Comparison of ENCODE assay signal across 9 mouse cellular contexts in the genomic region with DNA sequence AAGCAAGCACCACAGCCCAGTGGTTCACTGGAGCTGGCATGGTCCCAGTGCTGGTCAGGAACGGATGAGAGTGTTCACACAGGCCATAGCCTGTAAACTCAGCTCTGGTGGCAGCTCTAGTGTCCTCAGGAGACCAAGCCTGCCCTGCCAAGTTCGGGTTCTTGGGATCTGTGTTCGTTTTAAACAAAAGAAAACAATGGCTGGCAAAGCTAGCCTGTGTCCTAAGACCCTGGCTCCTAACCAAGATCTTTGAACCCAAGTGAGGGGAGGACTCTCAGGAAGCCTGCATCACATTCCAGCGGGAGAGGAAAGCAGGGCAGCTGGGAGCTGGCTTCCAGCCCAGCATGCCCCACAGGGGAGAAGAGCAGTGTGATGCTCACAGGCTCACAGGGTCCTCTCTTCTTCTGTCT. TPM values are rescaled to one million over a fixed set of nuclear protein-coding genes. Genes with fewer than 3 reads are reported as not detected.
DNase-seq lines count a peak whose midpoint lies in the region; ATAC-seq and TF ChIP-seq lines count a peak whose summit lies in the region.
"Had no signal": no experiment of that assay in that cellular context is flagged by ENCODE, and none has a peak within 500 bp of the region (broad histone marks: within the 10 kb centered on the region; RNA-seq: fewer than 3 reads in every experiment).

No protein-coding gene starts in this region.

- no peak overlapping the region for H3K4me3 ChIP-seq in layer of hippocampus, adult 2 months
- H3K4me3 ChIP-seq in forebrain, embryonic 16.5 days (replicated peaks; ENCODE audit: low read length), result no peak overlapping the region
- no peak overlapping the region for H3K4me3 ChIP-seq in hindbrain, embryonic 16.5 days (ENCODE audit: low read length)
- no peak overlapping the region for H3K4me3 ChIP-seq in lung, postnatal 0 days (ENCODE audit: low read depth, low read length)

- H3K4me1 ChIP-seq in forebrain, embryonic 16.5 days (replicated peaks; ENCODE audit: control insufficient read depth, insufficient read depth, low read length), result peaks cover 31% of the 10 kb centered on the region
- H3K4me1 ChIP-seq in hindbrain, embryonic 16.5 days (ENCODE audit: control insufficient read depth, insufficient read depth, low read depth, low read length), result peaks cover 16% of the 10 kb centered on the region
- H3K4me1 ChIP-seq in lung, postnatal 0 days (ENCODE audit: insufficient read depth, low read depth, low read length), result no peaks in the 10 kb centered on the region

- peak; percentile 88 for TF ChIP-seq EP300 in lung, postnatal 0 days (IDR thresholded peaks at IDR 0.05)

- H3K4me2 ChIP-seq in forebrain, embryonic 16.5 days (ENCODE audit: low read length), result no peak overlapping the region
- H3K4me2 ChIP-seq in hindbrain, embryonic 16.5 days (ENCODE audit: low read length), result no peak overlapping the region
- no peak overlapping the region for H3K4me2 ChIP-seq in lung, postnatal 0 days (replicated peaks; ENCODE audit: low read depth, low read length)

- H3K36me3 ChIP-seq in forebrain, embryonic 16.5 days (ENCODE audit: control insufficient read depth, insufficient read depth), result no peaks in the 10 kb centered on the region
- H3K36me3 ChIP-seq in hindbrain, embryonic 16.5 days (ENCODE audit: control insufficient read depth, insufficient read depth, low read length), result no peaks in the 10 kb centered on the region
- no peaks in the 10 kb centered on the region for H3K36me3 ChIP-seq in lung, postnatal 0 days (ENCODE audit: insufficient read depth, low read length)

- ATAC-seq in forebrain, embryonic 16.5 days, result no peak
- peak; percentile 55 for ATAC-seq in hindbrain, embryonic 16.5 days
- peak; percentile 86 for ATAC-seq in lung, postnatal 0 days

- no peaks in the 10 kb centered on the region for H3K9me3 ChIP-seq in forebrain, embryonic 16.5 days (ENCODE audit: control insufficient read depth, low read length)
- no peaks in the 10 kb centered on the region for H3K9me3 ChIP-seq in hindbrain, embryonic 16.5 days (ENCODE audit: control insufficient read depth, low read length)
- no peaks in the 10 kb centered on the region for H3K9me3 ChIP-seq in lung, postnatal 0 days (ENCODE audit: low read length)

- H3K27me3 ChIP-seq in forebrain, embryonic 16.5 days (replicated peaks; ENCODE audit: control insufficient read depth, insufficient read depth, low read length), result no peaks in the 10 kb centered on the region
- H3K27me3 ChIP-seq in hindbrain, embryonic 16.5 days (replicated peaks; ENCODE audit: control insufficient read depth, insufficient read depth, low read length), result no peaks in the 10 kb centered on the region
- no peaks in the 10 kb centered on the region for H3K27me3 ChIP-seq in lung, postnatal 0 days (replicated peaks; ENCODE audit: insufficient read depth, low read length)

- peak in 1 of 2 experiments; percentile 29 for DNase-seq in layer of hippocampus, adult 2 months (ENCODE audit: low spot score in 2 of 2)
- no peak for DNase-seq in layer of hippocampus, postnatal 25 days (ENCODE audit: extremely low spot score in 1 of 2, low spot score in 1 of 2)
- DNase-seq in adrenal gland, postnatal 36 days, result peak; percentile 66 to 79
- peak; percentile 89 for DNase-seq in lung, postnatal 0 days (ENCODE audit: low spot score)
- peak; percentile 77 for DNase-seq in testis, postnatal 10 days (ENCODE audit: low spot score)
- DNase-seq in thymus, postnatal 0 days (ENCODE audit: low spot score), result no peak

- H3K27ac ChIP-seq in layer of hippocampus, adult 2 months, result peak overlapping the region; percentile 58
- H3K27ac ChIP-seq in forebrain, embryonic 16.5 days (ENCODE audit: low read length), result peak overlapping the region; percentile 44
- H3K27ac ChIP-seq in hindbrain, embryonic 16.5 days (ENCODE audit: low read depth, low read length), result peak overlapping the region; percentile 71; the same call in 1 of the 2 replicates
- peak overlapping the region; percentile 34; the same call in 1 of the 2 replicates for H3K27ac ChIP-seq in lung, postnatal 0 days (ENCODE audit: low read length)

- TF ChIP-seq CTCF in layer of hippocampus, adult 2 months (conservative IDR thresholded peaks at IDR 0.05), result no peak
- TF ChIP-seq CTCF in lung, postnatal 0 days (IDR thresholded peaks at IDR 0.05), result no peak

- 6% methylated on average over 4 of the region's 4 CpGs for WGBS in forebrain, embryonic 16.5 days
- 16% methylated on average over 4 of the region's 4 CpGs for WGBS in hindbrain, embryonic 16.5 days
- 8% methylated on average over 4 of the region's 4 CpGs for WGBS in lung, postnatal 0 days

- H3K9ac ChIP-seq in forebrain, embryonic 16.5 days (replicated peaks; ENCODE audit: low read depth, low read length), result peak overlapping the region; percentile 22; the same call in 1 of the 2 replicates
- H3K9ac ChIP-seq in hindbrain, embryonic 16.5 days (ENCODE audit: low read depth, low read length), result peak overlapping the region; percentile 11; the same call in 1 of the 2 replicates
- H3K9ac ChIP-seq in lung, postnatal 0 days (replicated peaks; ENCODE audit: low read depth), result no peak overlapping the region

RNA-seq across cellular contexts. Expression of gene Lrrc74a, which starts 36.1 kb away (rescaled TPM):
- not detected for total RNA-seq in layer of hippocampus, adult 2 months (2021)
- total RNA-seq in layer of hippocampus, postnatal 25 days (2021), result not detected
- total RNA-seq in adrenal gland, postnatal 36 days (2021), result not detected
- polyA plus RNA-seq in forebrain, embryonic 16.5 days (2015; fragmentation: Nextera tagmentation; extraction: Ambion mirVana), result not detected in 2 replicates
- not detected in 2 replicates for polyA plus RNA-seq in hindbrain, embryonic 16.5 days (2015; fragmentation: Nextera tagmentation; extraction: Ambion mirVana)
- not detected in 2 replicates for polyA plus RNA-seq in lung, postnatal 0 days (2015; fragmentation: Nextera tagmentation; extraction: Ambion mirVana)
- polyA plus RNA-seq in thymus, postnatal 0 days (2015; fragmentation: Nextera tagmentation; extraction: Ambion mirVana), result 0.09 TPM in 1 of 2 replicates, not detected in the other
- total RNA-seq: neutrophil, adult 5-6 weeks had no signal

RNA-seq across cellular contexts. Expression of gene Angel1, which starts 44.0 kb away (rescaled TPM):
- 1 to 10 TPM; 5.6 to 5.8 TPM for total RNA-seq in layer of hippocampus, adult 2 months (2021)
- 1 to 10 TPM; 4.6 to 8.0 TPM for total RNA-seq in layer of hippocampus, postnatal 25 days (2021)
- 1 to 10 TPM; 3.1 to 3.9 TPM for total RNA-seq in adrenal gland, postnatal 36 days (2021)
- 9.2 and 10.6 TPM in 2 replicates for polyA plus RNA-seq in forebrain, embryonic 16.5 days (2015; fragmentation: Nextera tagmentation; extraction: Ambion mirVana)
- 10.0 and 13.0 TPM in 2 replicates for polyA plus RNA-seq in hindbrain, embryonic 16.5 days (2015; fragmentation: Nextera tagmentation; extraction: Ambion mirVana)
- polyA plus RNA-seq in lung, postnatal 0 days (2015; fragmentation: Nextera tagmentation; extraction: Ambion mirVana), result 4.2 and 5.2 TPM in 2 replicates
- polyA plus RNA-seq in thymus, postnatal 0 days (2015; fragmentation: Nextera tagmentation; extraction: Ambion mirVana), result 3.4 and 3.7 TPM in 2 replicates

Comparison
In these comparisons a context has a peak if more than half of its experiments do, and no peak if none do; other contexts are left out.
1. DNase-seq: peak in adrenal gland, postnatal 36 days (2 of 2), lung, postnatal 0 days (single experiment) and testis, postnatal 10 days (single experiment); none in layer of hippocampus, postnatal 25 days (0 of 2) and thymus, postnatal 0 days (single experiment).
2. Peak in every context shown above with its lines, with median percentiles within 50 percentile points of each other: H3K27ac ChIP-seq.